Mouse (Mus musculus) forebrain, embryonic 10.5 days (tissue): ENCODE measurements around the gene Zfp800. TPM values are rescaled to one million over a fixed set of nuclear protein-coding genes. Genes with fewer than 3 reads are reported as not detected.

ENCODE experiments used
- DNase-seq: peaks from one replicate; pipeline ENCODE4 v3.0.0-alpha.2; 2017; ENCODE audit warnings: low spot score; ENCODE audit errors: extremely low spot score
- H3K27ac ChIP-seq: fragments of 300-500 bp; sonication (generic); 2 replicates; pipeline ENCODE4 v1.5.1; 2016; ENCODE audit warnings: mild to moderate bottlenecking
- H3K27me3 ChIP-seq: fragments of 300-500 bp; sonication (generic); 2 replicates; pipeline ENCODE4 v1.6.1; 2016; ENCODE audit warnings: mild to moderate bottlenecking; ENCODE audit not compliant: poor library complexity, severe bottlenecking
- H3K36me3 ChIP-seq: fragments of 300-500 bp; sonication (generic); replicated peaks from 2 replicates; pipeline ENCODE4 v1.6.1; 2016; ENCODE audit warnings: mild to moderate bottlenecking, moderate library complexity
- H3K4me1 ChIP-seq: fragments of 300-500 bp; sonication (generic); 2 replicates; pipeline ENCODE4 v1.6.1; 2016
- H3K4me3 ChIP-seq: fragments of 300-500 bp; sonication (generic); 2 replicates; pipeline ENCODE4 v1.5.1; 2016; ENCODE audit warnings: mild to moderate bottlenecking, moderate library complexity
- H3K9me3 ChIP-seq: fragments of 300-500 bp; sonication (generic); 2 replicates; pipeline ENCODE4 v1.6.1; 2016; ENCODE audit warnings: mild to moderate bottlenecking, moderate library complexity
- WGBS: fragments of 180-500 bp; shearing (Covaris S2); methylation state at CpG from one replicate; pipeline ENCODE4 v1.1.7; 2016; 5-methylcytosine and 5-hydroxymethylcytosine counted together
- polyA plus RNA-seq: library from polyadenylated mRNA; unstranded; fragments of >200 nt; fragmentation: Nextera tagmentation; extraction: Ambion mirVana; gene quantifications from 2 replicates; pipeline ENCODE4 v1.2.1, GENCODE M21; 2016

Zfp800 gene
- polyA plus RNA-seq, 1 experiment from 2014 or later: 22.8 TPM

- H3K4me1 ChIP-seq: no peaks in the 10 kb centered on the region
- H3K27ac ChIP-seq: no peak overlapping the region
- H3K36me3 ChIP-seq: no peaks in the 10 kb centered on the region
- no peaks in the 10 kb centered on the region for H3K9me3 ChIP-seq
- no peaks in the 10 kb centered on the region for H3K27me3 ChIP-seq
- H3K4me3 ChIP-seq: no peak overlapping the region
- 90% methylated on average over 3 of the region's 3 CpGs for WGBS
- no peak for DNase-seq
These were observed 71.1 kb downstream of the Zfp800 start for GRCm38 (mm10) chr6:28326720-28327119.

GRCm38 (mm10) chr6:28322399-28322798 is 75.4 kb downstream of the Zfp800 start:
- Histone ChIP-seq H3K9me3 (no peaks in the 10 kb centered on the region), H3K27me3 (no peaks in the 10 kb centered on the region), H3K4me3 (no peak overlapping the region), H3K27ac (no peak overlapping the region), H3K36me3 (no peaks in the 10 kb centered on the region), H3K4me1 (no peaks in the 10 kb centered on the region)
- DNase-seq: no peak
- 95% methylated on average over 7 of the region's 7 CpGs for WGBS

GRCm38 (mm10) chr6:28319648-28320270 is 78.0 kb downstream of the Zfp800 start:
- H3K27ac ChIP-seq: no peak overlapping the region
- H3K4me3 ChIP-seq: no peak overlapping the region
- DNase-seq: no peak
- no peaks in the 10 kb centered on the region for H3K4me1 ChIP-seq
- H3K36me3 ChIP-seq: no peaks in the 10 kb centered on the region
- no peaks in the 10 kb centered on the region for H3K27me3 ChIP-seq
- H3K9me3 ChIP-seq: no peaks in the 10 kb centered on the region
- 87% methylated on average over 13 of the region's 13 CpGs for WGBS

- no peaks in the 10 kb centered on the region for H3K4me1 ChIP-seq
- no peaks in the 10 kb centered on the region for H3K9me3 ChIP-seq
- H3K36me3 ChIP-seq: no peaks in the 10 kb centered on the region
- no peak overlapping the region for H3K27ac ChIP-seq
- 91% methylated on average over 13 of the region's 13 CpGs for WGBS
- no peak for DNase-seq
- no peaks in the 10 kb centered on the region for H3K27me3 ChIP-seq
- H3K4me3 ChIP-seq: no peak overlapping the region
These were observed 78.8 kb downstream of the Zfp800 start for GRCm38 (mm10) chr6:28318820-28319573.

GRCm38 (mm10) chr6:28315208-28315607 is 82.6 kb downstream of the Zfp800 start:
- Histone ChIP-seq H3K27ac (no peak overlapping the region), H3K27me3 (no peaks in the 10 kb centered on the region), H3K9me3 (no peaks in the 10 kb centered on the region), H3K36me3 (no peaks in the 10 kb centered on the region), H3K4me3 (no peak overlapping the region), H3K4me1 (no peaks in the 10 kb centered on the region)
- 90% methylated on average over 3 of the region's 3 CpGs for WGBS
- no peak for DNase-seq

GRCm38 (mm10) chr6:28312067-28312466 is 85.7 kb downstream of the Zfp800 start:
- Histone ChIP-seq H3K9me3 (no peaks in the 10 kb centered on the region), H3K4me3 (no peak overlapping the region), H3K36me3 (no peaks in the 10 kb centered on the region), H3K27ac (no peak overlapping the region), H3K4me1 (no peaks in the 10 kb centered on the region), H3K27me3 (no peaks in the 10 kb centered on the region)
- no peak for DNase-seq
- 87% methylated on average over 2 of the region's 2 CpGs for WGBS

- Histone ChIP-seq H3K27ac (no peak overlapping the region), H3K4me3 (no peak overlapping the region), H3K27me3 (no peaks in the 10 kb centered on the region), H3K4me1 (no peaks in the 10 kb centered on the region), H3K9me3 (no peaks in the 10 kb centered on the region), H3K36me3 (no peaks in the 10 kb centered on the region)
- no peak for DNase-seq
These were observed 88.1 kb downstream of the Zfp800 start for GRCm38 (mm10) chr6:28309692-28310091.

- 88% methylated on average over 3 of the region's 3 CpGs for WGBS
- H3K27me3 ChIP-seq: no peaks in the 10 kb centered on the region
- no peak overlapping the region for H3K4me3 ChIP-seq
- H3K27ac ChIP-seq: no peak overlapping the region
- H3K4me1 ChIP-seq: no peaks in the 10 kb centered on the region
- DNase-seq: no peak
- H3K9me3 ChIP-seq: no peaks in the 10 kb centered on the region
- no peaks in the 10 kb centered on the region for H3K36me3 ChIP-seq
These were observed 88.9 kb downstream of the Zfp800 start for GRCm38 (mm10) chr6:28308929-28309328.

- H3K4me1 ChIP-seq: no peaks in the 10 kb centered on the region
- DNase-seq: no peak
- H3K9me3 ChIP-seq: no peaks in the 10 kb centered on the region
- H3K27me3 ChIP-seq: no peaks in the 10 kb centered on the region
- 82% methylated on average over 2 of the region's 2 CpGs for WGBS
- H3K36me3 ChIP-seq: no peaks in the 10 kb centered on the region
- no peak overlapping the region for H3K4me3 ChIP-seq
- H3K27ac ChIP-seq: no peak overlapping the region
These were observed 91.1 kb downstream of the Zfp800 start for GRCm38 (mm10) chr6:28306702-28307101.

GRCm38 (mm10) chr6:28296306-28296705 is 101.5 kb downstream of the Zfp800 start:
- no peak for DNase-seq
- peak overlapping the region; percentile 40; the same call in 1 of the 2 replicates for H3K27ac ChIP-seq
- H3K27me3 ChIP-seq: no peaks in the 10 kb centered on the region
- peaks cover 14% of the 10 kb centered on the region for H3K4me1 ChIP-seq
- no peaks in the 10 kb centered on the region for H3K9me3 ChIP-seq
- H3K36me3 ChIP-seq: no peaks in the 10 kb centered on the region
- no peak overlapping the region for H3K4me3 ChIP-seq
- WGBS: 9% methylated on average over 8 of the region's 8 CpGs

GRCm38 (mm10) chr6:28295581-28295980 is 102.2 kb downstream of the Zfp800 start:
- Histone ChIP-seq H3K4me3 (no peak overlapping the region), H3K36me3 (no peaks in the 10 kb centered on the region), H3K4me1 (peaks cover 14% of the 10 kb centered on the region), H3K27ac (no peak overlapping the region), H3K27me3 (no peaks in the 10 kb centered on the region), H3K9me3 (no peaks in the 10 kb centered on the region)
- DNase-seq: no peak
- 75% methylated on average over 7 of the region's 7 CpGs for WGBS

- Histone ChIP-seq H3K27me3 (no peaks in the 10 kb centered on the region), H3K9me3 (no peaks in the 10 kb centered on the region), H3K4me3 (no peak overlapping the region), H3K36me3 (no peaks in the 10 kb centered on the region), H3K27ac (no peak overlapping the region), H3K4me1 (peaks cover 14% of the 10 kb centered on the region)
- WGBS: 85% methylated on average over 6 of the region's 6 CpGs
- no peak for DNase-seq
These were observed 105.0 kb downstream of the Zfp800 start for GRCm38 (mm10) chr6:28292810-28293209.

GRCm38 (mm10) chr6:28279886-28280285 is 117.9 kb downstream of the Zfp800 start:
- no peaks in the 10 kb centered on the region for H3K4me1 ChIP-seq
- H3K36me3 ChIP-seq: no peaks in the 10 kb centered on the region
- no peak for DNase-seq
- no peak overlapping the region for H3K27ac ChIP-seq
- no peak overlapping the region for H3K4me3 ChIP-seq
- H3K9me3 ChIP-seq: peaks cover 7% of the 10 kb centered on the region; the same call in 1 of the 2 replicates
- 64% methylated on average over 2 of the region's 2 CpGs for WGBS
- H3K27me3 ChIP-seq: no peaks in the 10 kb centered on the region
